Mouse (Mus musculus): ENCODE results near the gene Ddi2. TPM values are rescaled to one million over a fixed set of nuclear protein-coding genes. Genes with fewer than 3 reads are reported as not detected.
A peak's percentile ranks its signal among the peaks of the same experiment; 100 is the strongest.

Ddi2 gene
- polyA plus RNA-seq, 2 experiments = 18.5 to 22.1 TPM

GRCm38 (mm10) chr4:141741856-141742255 is 18.6 kb upstream of the Ddi2 start:
- no peak for DNase-seq (ENCODE audit: low spot score)

DNA sequence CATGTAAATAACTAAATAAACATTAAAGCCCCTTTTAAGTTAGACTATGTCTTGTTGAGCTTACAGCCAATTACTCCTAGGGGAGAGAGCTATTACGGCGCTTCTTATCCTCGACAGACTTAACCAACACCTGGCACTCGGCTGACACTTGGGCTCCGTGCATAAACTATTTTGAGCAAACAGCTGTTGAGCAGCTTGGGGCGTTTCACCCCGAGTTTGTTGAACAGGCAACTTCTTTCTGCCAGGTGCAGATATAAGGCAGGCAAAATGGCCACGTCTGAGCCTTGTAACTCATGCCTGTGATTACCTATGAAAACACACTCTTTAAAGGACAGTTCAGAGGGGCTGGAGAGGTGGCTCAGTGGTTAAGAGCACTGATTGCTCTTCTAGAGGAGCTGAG is 14.8 kb upstream of the Ddi2 start:
- no peak for DNase-seq (ENCODE audit: low spot score)
- Histone ChIP-seq H3K9me3 (ENCODE audit: control insufficient read depth, low read length) (no peaks in the 10 kb centered on the region), H3K4me2 (replicated peaks; ENCODE audit: low read depth, low read length, severe bottlenecking) (no peak overlapping the region), H3K4me3 (replicated peaks; ENCODE audit: low read length) (no peak overlapping the region), H3K9ac (ENCODE audit: low read depth, low read length, severe bottlenecking) (no peak overlapping the region), H3K27me3 (ENCODE audit: control insufficient read depth, insufficient read depth, low read length) (no peaks in the 10 kb centered on the region), H3K27ac (replicated peaks; ENCODE audit: low read depth, low read length) (no peak overlapping the region), H3K4me1 (ENCODE audit: control insufficient read depth, insufficient read depth, low read length) (no peaks in the 10 kb centered on the region; the same call in 1 of the 2 replicates), H3K36me3 (ENCODE audit: control insufficient read depth, insufficient read depth, low read length) (no peaks in the 10 kb centered on the region)
- WGBS = 59% methylated on average over 8 of the region's 8 CpGs
- ATAC-seq (ENCODE audit: low FRiP score, low read depth) = no peak
- no peak for TF ChIP-seq POLR2A (IDR thresholded peaks at IDR 0.05; ENCODE audit: borderline replicate concordance, extremely low read depth, insufficient read depth, insufficient read length)

More at GRCm38 (mm10) chr4:141741856-141742255, 18.6 kb upstream of the Ddi2 start:
- TF ChIP-seq POLR2A (IDR thresholded peaks at IDR 0.05; ENCODE audit: borderline replicate concordance, extremely low read depth, insufficient read depth, insufficient read length) = no peak
- Histone ChIP-seq H3K27ac (replicated peaks; ENCODE audit: low read depth, low read length) (no peak overlapping the region), H3K4me1 (ENCODE audit: control insufficient read depth, insufficient read depth, low read length) (no peaks in the 10 kb centered on the region), H3K9ac (ENCODE audit: low read depth, low read length, severe bottlenecking) (no peak overlapping the region), H3K9me3 (ENCODE audit: control insufficient read depth, low read length) (no peaks in the 10 kb centered on the region), H3K4me2 (replicated peaks; ENCODE audit: low read depth, low read length, severe bottlenecking) (no peak overlapping the region), H3K27me3 (ENCODE audit: control insufficient read depth, insufficient read depth, low read length) (no peaks in the 10 kb centered on the region), H3K4me3 (replicated peaks; ENCODE audit: low read length) (no peak overlapping the region), H3K36me3 (ENCODE audit: control insufficient read depth, insufficient read depth, low read length) (no peaks in the 10 kb centered on the region)
- no peak for ATAC-seq (ENCODE audit: low FRiP score, low read depth)
- 44% methylated on average over 9 of the region's 9 CpGs for WGBS

- Histone ChIP-seq H3K9ac (ENCODE audit: low read depth, low read length, severe bottlenecking) (no peak overlapping the region), H3K36me3 (ENCODE audit: control insufficient read depth, insufficient read depth, low read length) (no peaks in the 10 kb centered on the region), H3K9me3 (ENCODE audit: control insufficient read depth, low read length) (no peaks in the 10 kb centered on the region), H3K4me1 (ENCODE audit: control insufficient read depth, insufficient read depth, low read length) (no peaks in the 10 kb centered on the region; the same call in 1 of the 2 replicates), H3K27me3 (ENCODE audit: control insufficient read depth, insufficient read depth, low read length) (no peaks in the 10 kb centered on the region), H3K4me2 (replicated peaks; ENCODE audit: low read depth, low read length, severe bottlenecking) (no peak overlapping the region), H3K4me3 (replicated peaks; ENCODE audit: low read length) (no peak overlapping the region), H3K27ac (replicated peaks; ENCODE audit: low read depth, low read length) (no peak overlapping the region)
- ATAC-seq (ENCODE audit: low FRiP score, low read depth) = no peak
- DNase-seq (ENCODE audit: low spot score) = no peak
- TF ChIP-seq POLR2A (IDR thresholded peaks at IDR 0.05; ENCODE audit: borderline replicate concordance, extremely low read depth, insufficient read depth, insufficient read length) = no peak
- 70% methylated on average over 4 of the region's 4 CpGs for WGBS
These were observed 13.6 kb upstream of the Ddi2 start for GRCm38 (mm10) chr4:141736856-141737255.

DNA sequence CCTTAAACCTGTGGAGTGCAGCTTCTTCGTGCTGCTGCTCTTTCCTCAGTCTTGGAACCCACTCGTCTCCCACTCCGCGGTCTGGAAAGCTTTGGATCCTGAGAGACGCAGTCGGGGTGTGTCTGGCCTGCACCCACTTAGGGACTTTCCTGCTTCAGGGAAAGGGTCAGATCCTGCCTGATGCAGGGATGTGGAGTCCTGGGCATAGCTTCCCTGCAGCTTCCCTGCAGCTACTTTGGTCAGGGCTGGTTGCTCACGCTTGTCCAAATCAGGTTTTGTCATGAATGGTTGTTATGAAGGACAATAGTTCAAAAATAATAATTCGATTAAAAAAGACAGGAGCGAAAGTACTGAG is 12.0 kb upstream of the Ddi2 start:
- H3K27ac ChIP-seq (replicated peaks; ENCODE audit: low read depth, low read length) = no peak overlapping the region
- peak overlapping the region; percentile 61 for H3K4me2 ChIP-seq (replicated peaks; ENCODE audit: low read depth, low read length, severe bottlenecking)
- H3K9ac ChIP-seq (ENCODE audit: low read depth, low read length, severe bottlenecking) = 0 out of 2 replicates have a peak overlapping the region, but pooled peaks have one; percentile 25
- peak overlapping the region; percentile 36 for H3K4me3 ChIP-seq (replicated peaks; ENCODE audit: low read length)
- ATAC-seq (ENCODE audit: low FRiP score, low read depth) (no peak), DNase-seq (ENCODE audit: low spot score) (no peak)
- TF ChIP-seq POLR2A (IDR thresholded peaks at IDR 0.05; ENCODE audit: borderline replicate concordance, extremely low read depth, insufficient read depth, insufficient read length) = 0 out of 2 replicates have a peak, but pooled peaks have one; percentile 2
- 23% methylated on average over 9 of the region's 9 CpGs for WGBS
- no peaks in the 10 kb centered on the region; the same call in 1 of the 2 replicates for H3K4me1 ChIP-seq (ENCODE audit: control insufficient read depth, insufficient read depth, low read length)
- no peaks in the 10 kb centered on the region for H3K27me3 ChIP-seq (ENCODE audit: control insufficient read depth, insufficient read depth, low read length)
- H3K9me3 ChIP-seq (ENCODE audit: control insufficient read depth, low read length) = no peaks in the 10 kb centered on the region
- H3K36me3 ChIP-seq (ENCODE audit: control insufficient read depth, insufficient read depth, low read length) = no peaks in the 10 kb centered on the region

DNA sequence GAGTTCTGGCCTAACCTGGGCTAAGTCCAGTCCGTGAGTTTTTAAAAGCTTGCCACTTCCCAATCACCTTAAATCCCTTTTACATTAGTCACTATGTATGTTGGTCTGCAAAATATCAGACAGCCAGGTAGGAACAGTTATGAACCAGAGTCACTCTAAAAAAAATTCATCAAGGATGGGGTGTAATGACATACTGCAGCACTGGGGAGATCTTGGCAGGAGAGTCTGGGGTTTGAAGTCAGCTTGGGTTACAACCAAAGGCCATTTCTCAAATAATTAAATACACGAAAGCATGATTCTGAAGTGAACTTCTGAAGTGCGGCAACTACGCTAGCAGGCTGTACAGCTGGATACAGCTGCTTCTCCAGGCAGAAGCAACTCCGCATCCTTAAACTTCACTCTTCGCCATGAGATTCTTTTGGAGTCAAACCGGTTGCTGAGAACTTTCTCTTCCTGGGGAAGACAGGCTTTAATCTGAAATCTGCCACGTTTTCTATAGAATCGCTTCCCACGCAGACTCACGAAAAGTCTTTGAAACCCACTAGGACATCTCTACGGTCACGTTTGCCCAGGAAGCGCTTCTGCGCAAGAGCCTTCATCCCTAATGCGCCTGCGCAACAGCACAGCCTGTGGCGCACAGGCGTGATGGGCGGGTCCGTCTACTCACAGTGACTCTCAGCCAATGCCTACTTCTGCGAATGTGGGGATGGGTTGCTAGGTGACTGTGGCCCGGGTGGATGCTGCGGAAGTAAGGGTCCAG is 11.4 kb upstream of the Ddi2 start:
- H3K27me3 ChIP-seq (ENCODE audit: control insufficient read depth, insufficient read depth, low read length) = no peaks in the 10 kb centered on the region
- WGBS = 6% methylated on average over 24 of the region's 24 CpGs
- ATAC-seq (ENCODE audit: low FRiP score, low read depth) (peak; percentile 98), DNase-seq (ENCODE audit: low spot score) (peak; percentile 95)
- H3K4me3 ChIP-seq (replicated peaks; ENCODE audit: low read length) = peak overlapping the region; percentile 36
- no peaks in the 10 kb centered on the region; the same call in 1 of the 2 replicates for H3K4me1 ChIP-seq (ENCODE audit: control insufficient read depth, insufficient read depth, low read length)
- H3K4me2 ChIP-seq (replicated peaks; ENCODE audit: low read depth, low read length, severe bottlenecking) = peak overlapping the region; percentile 61
- peak overlapping the region; percentile 61; the same call in 1 of the 2 replicates for H3K27ac ChIP-seq (replicated peaks; ENCODE audit: low read depth, low read length)
- H3K9me3 ChIP-seq (ENCODE audit: control insufficient read depth, low read length) = no peaks in the 10 kb centered on the region
- TF ChIP-seq POLR2A (IDR thresholded peaks at IDR 0.05; ENCODE audit: borderline replicate concordance, extremely low read depth, insufficient read depth, insufficient read length) = 0 out of 2 replicates have a peak, but pooled peaks have one; percentile 50
- H3K36me3 ChIP-seq (ENCODE audit: control insufficient read depth, insufficient read depth, low read length) = no peaks in the 10 kb centered on the region
- peak overlapping the region; percentile 54 for H3K9ac ChIP-seq (ENCODE audit: low read depth, low read length, severe bottlenecking)
